Mouse (Mus musculus) spleen, adult 2 months (tissue): ENCODE measurements at regions not wholly inside any gene's neighbourhood (a gene's known extent, or its start where the extent isn't known, plus 50 kb on each side); places are given as distances from the start of the nearest gene placed in this dataset.

Experiments used
- CTCF ChIP-seq: fragments of 200-500 bp; IDR thresholded peaks from 2 replicates; pipeline ENCODE4 v1.5.1; 2011; ENCODE audit warnings: mild to moderate bottlenecking, inconsistent platforms; ENCODE audit not compliant: insufficient read depth, insufficient read length, insufficient replicate concordance; ENCODE audit errors: extremely low read depth
- POLR2A ChIP-seq: fragments of 200-500 bp; IDR thresholded peaks from 2 replicates; pipeline ENCODE4 v1.6.1; 2011; ENCODE audit warnings: low read depth, low read length, inconsistent platforms

DNA sequence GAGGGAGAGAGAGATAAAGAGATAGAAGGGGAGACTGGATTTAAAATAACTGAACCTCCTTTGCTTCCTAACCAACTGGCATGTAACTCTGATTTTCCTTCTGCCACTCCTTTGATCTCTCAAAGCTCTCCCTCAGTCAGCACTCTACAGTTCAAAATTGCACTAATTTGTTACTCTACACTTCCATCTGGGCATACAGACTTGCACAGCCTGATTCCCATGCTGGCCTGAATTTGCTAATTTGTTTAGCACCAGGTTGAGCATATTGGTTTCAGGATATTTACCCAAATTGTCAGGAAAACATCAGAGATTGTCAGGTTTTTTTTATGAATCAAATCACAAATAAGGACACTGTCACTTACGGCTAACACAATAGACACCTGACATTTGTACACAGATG is 125.9 kb upstream of the Tapt1 start:
- TF ChIP-seq POLR2A (no peak), CTCF (no peak)
